Mouse (Mus musculus): ENCODE measurements around the gene Prkag3. TPM values are rescaled to one million over a fixed set of nuclear protein-coding genes. Genes with fewer than 3 reads are reported as not detected.

The Prkag3 gene
- polyA plus RNA-seq, 1 experiment from 2014 or later = not detected

- no peak for DNase-seq (ENCODE audit: low spot score)
- Histone ChIP-seq H3K9me3 (no peaks in the 10 kb centered on the region), H3K4me1 (replicated peaks) (peaks cover 11% of the 10 kb centered on the region), H3K4me3 (no peak overlapping the region), H3K27ac (no peak overlapping the region), H3K27me3 (ENCODE audit: insufficient read depth, poor library complexity, severe bottlenecking) (peaks cover 26% of the 10 kb centered on the region), H3K36me3 (no peaks in the 10 kb centered on the region)
- 94% methylated on average over 3 of the region's 3 CpGs for WGBS
These were observed 3.8 kb upstream of the Prkag3 start for GRCm38 (mm10) chr1:74752833-74753232.

- DNase-seq (ENCODE audit: low spot score) = no peak
- H3K36me3 ChIP-seq = no peaks in the 10 kb centered on the region
- H3K4me3 ChIP-seq = no peak overlapping the region
- H3K27ac ChIP-seq = no peak overlapping the region
- WGBS = 85% methylated on average over 8 of the region's 8 CpGs
- no peaks in the 10 kb centered on the region for H3K9me3 ChIP-seq
- H3K4me1 ChIP-seq (replicated peaks) = peaks cover 11% of the 10 kb centered on the region
- H3K27me3 ChIP-seq (ENCODE audit: insufficient read depth, poor library complexity, severe bottlenecking) = peaks cover 29% of the 10 kb centered on the region
These were observed 3.1 kb upstream of the Prkag3 start for GRCm38 (mm10) chr1:74752150-74752549.

GRCm38 (mm10) chr1:74750683-74751082, 1.7 kb upstream of the Prkag3 start:
- 83% methylated on average over 4 of the region's 4 CpGs for WGBS
- Histone ChIP-seq H3K36me3 (no peaks in the 10 kb centered on the region), H3K27me3 (ENCODE audit: insufficient read depth, poor library complexity, severe bottlenecking) (peaks cover 37% of the 10 kb centered on the region), H3K4me3 (no peak overlapping the region), H3K27ac (no peak overlapping the region), H3K9me3 (no peaks in the 10 kb centered on the region), H3K4me1 (replicated peaks) (peaks cover 11% of the 10 kb centered on the region)
- no peak for DNase-seq (ENCODE audit: low spot score)

- Histone ChIP-seq H3K36me3 (no peaks in the 10 kb centered on the region), H3K27ac (no peak overlapping the region), H3K9me3 (no peaks in the 10 kb centered on the region), H3K4me3 (no peak overlapping the region), H3K27me3 (ENCODE audit: insufficient read depth, poor library complexity, severe bottlenecking) (peaks cover 39% of the 10 kb centered on the region), H3K4me1 (replicated peaks) (peaks cover 11% of the 10 kb centered on the region)
- DNase-seq (ENCODE audit: low spot score) = no peak
- WGBS = 71% methylated on average over 7 of the region's 7 CpGs
These were observed 280 bp upstream of the Prkag3 start for GRCm38 (mm10) chr1:74749301-74749700.

- H3K27me3 ChIP-seq (ENCODE audit: insufficient read depth, poor library complexity, severe bottlenecking) = peaks cover 39% of the 10 kb centered on the region
- WGBS = 70% methylated on average over 5 of the region's 5 CpGs
- H3K36me3 ChIP-seq = no peaks in the 10 kb centered on the region
- DNase-seq (ENCODE audit: low spot score) = no peak
- H3K4me3 ChIP-seq = no peak overlapping the region
- H3K4me1 ChIP-seq (replicated peaks) = peaks cover 11% of the 10 kb centered on the region
- no peak overlapping the region for H3K27ac ChIP-seq
- H3K9me3 ChIP-seq = no peaks in the 10 kb centered on the region
These were observed 1.7 kb downstream of the Prkag3 start for GRCm38 (mm10) chr1:74747335-74747734.

GRCm38 (mm10) chr1:74740846-74741245, 8.2 kb downstream of the Prkag3 start:
- H3K27me3 ChIP-seq (ENCODE audit: insufficient read depth, poor library complexity, severe bottlenecking) = peaks cover 4% of the 10 kb centered on the region; the same call in 1 of the 2 replicates
- H3K4me1 ChIP-seq (replicated peaks) = no peaks in the 10 kb centered on the region
- H3K4me3 ChIP-seq = no peak overlapping the region
- no peak overlapping the region for H3K27ac ChIP-seq
- no peak for DNase-seq (ENCODE audit: low spot score)
- no peaks in the 10 kb centered on the region for H3K36me3 ChIP-seq
- H3K9me3 ChIP-seq = no peaks in the 10 kb centered on the region
- 82% methylated on average over 7 of the region's 7 CpGs for WGBS

- Histone ChIP-seq H3K36me3 (no peaks in the 10 kb centered on the region), H3K4me1 (replicated peaks) (no peaks in the 10 kb centered on the region), H3K4me3 (no peak overlapping the region), H3K27ac (no peak overlapping the region), H3K27me3 (ENCODE audit: insufficient read depth, poor library complexity, severe bottlenecking) (no peaks in the 10 kb centered on the region; the same call in 1 of the 2 replicates), H3K9me3 (no peaks in the 10 kb centered on the region)
- WGBS = 90% methylated on average over 7 of the region's 7 CpGs
- DNase-seq (ENCODE audit: low spot score) = no peak
These were observed 11.5 kb downstream of the Prkag3 start for GRCm38 (mm10) chr1:74737500-74737899.

- H3K4me1 ChIP-seq (replicated peaks) = no peaks in the 10 kb centered on the region
- WGBS = 92% methylated on average over 12 of the region's 12 CpGs
- no peak for DNase-seq (ENCODE audit: low spot score)
- H3K27me3 ChIP-seq (ENCODE audit: insufficient read depth, poor library complexity, severe bottlenecking) = no peaks in the 10 kb centered on the region; the same call in 1 of the 2 replicates
- H3K36me3 ChIP-seq = no peaks in the 10 kb centered on the region
- H3K9me3 ChIP-seq = no peaks in the 10 kb centered on the region
- H3K4me3 ChIP-seq = no peak overlapping the region
- no peak overlapping the region for H3K27ac ChIP-seq
These were observed 12.0 kb downstream of the Prkag3 start for GRCm38 (mm10) chr1:74736977-74737376.

GRCm38 (mm10) chr1:74728446-74728845, 20.6 kb downstream of the Prkag3 start:
- WGBS = 80% methylated on average over 8 of the region's 8 CpGs
- Histone ChIP-seq H3K4me1 (replicated peaks) (no peaks in the 10 kb centered on the region), H3K9me3 (no peaks in the 10 kb centered on the region), H3K27me3 (ENCODE audit: insufficient read depth, poor library complexity, severe bottlenecking) (no peaks in the 10 kb centered on the region), H3K27ac (no peak overlapping the region), H3K4me3 (no peak overlapping the region), H3K36me3 (no peaks in the 10 kb centered on the region)
- DNase-seq (ENCODE audit: low spot score) = no peak

GRCm38 (mm10) chr1:74726674-74727073, 22.3 kb downstream of the Prkag3 start:
- WGBS = 86% methylated on average over 5 of the region's 5 CpGs
- Histone ChIP-seq H3K4me1 (replicated peaks) (no peaks in the 10 kb centered on the region), H3K27ac (no peak overlapping the region), H3K4me3 (no peak overlapping the region), H3K36me3 (no peaks in the 10 kb centered on the region), H3K9me3 (no peaks in the 10 kb centered on the region), H3K27me3 (ENCODE audit: insufficient read depth, poor library complexity, severe bottlenecking) (no peaks in the 10 kb centered on the region)
- DNase-seq (ENCODE audit: low spot score) = no peak

GRCm38 (mm10) chr1:74726114-74726513, 22.9 kb downstream of the Prkag3 start:
- Histone ChIP-seq H3K4me3 (no peak overlapping the region), H3K4me1 (replicated peaks) (no peaks in the 10 kb centered on the region), H3K27ac (no peak overlapping the region), H3K36me3 (no peaks in the 10 kb centered on the region), H3K27me3 (ENCODE audit: insufficient read depth, poor library complexity, severe bottlenecking) (no peaks in the 10 kb centered on the region), H3K9me3 (no peaks in the 10 kb centered on the region)
- WGBS = 85% methylated on average over 5 of the region's 5 CpGs
- DNase-seq (ENCODE audit: low spot score) = no peak

GRCm38 (mm10) chr1:74723748-74724147, 25.3 kb downstream of the Prkag3 start:
- WGBS = 76% methylated on average over 2 of the region's 2 CpGs
- peak; percentile 16 for DNase-seq (ENCODE audit: low spot score)

GRCm38 (mm10) chr1:74721657-74722056, 27.4 kb downstream of the Prkag3 start:
- WGBS = 70% methylated on average over 6 of the region's 6 CpGs
- no peak overlapping the region for H3K4me3 ChIP-seq

More at GRCm38 (mm10) chr1:74723748-74724147, 25.3 kb downstream of the Prkag3 start:
- H3K36me3 ChIP-seq = no peaks in the 10 kb centered on the region
- H3K4me3 ChIP-seq = no peak overlapping the region
- H3K27ac ChIP-seq = no peak overlapping the region
- no peaks in the 10 kb centered on the region for H3K27me3 ChIP-seq (ENCODE audit: insufficient read depth, poor library complexity, severe bottlenecking)
- no peaks in the 10 kb centered on the region for H3K9me3 ChIP-seq
- H3K4me1 ChIP-seq (replicated peaks) = no peaks in the 10 kb centered on the region

GRCm38 (mm10) chr1:74719281-74719680, 29.7 kb downstream of the Prkag3 start:
- H3K36me3 ChIP-seq = no peaks in the 10 kb centered on the region
- H3K27ac ChIP-seq = no peak overlapping the region
- no peak overlapping the region for H3K4me3 ChIP-seq
- peaks cover 11% of the 10 kb centered on the region; the same call in 1 of the 2 replicates for H3K27me3 ChIP-seq (ENCODE audit: insufficient read depth, poor library complexity, severe bottlenecking)
- peaks cover 3% of the 10 kb centered on the region for H3K4me1 ChIP-seq (replicated peaks)
- no peaks in the 10 kb centered on the region for H3K9me3 ChIP-seq
- DNase-seq (ENCODE audit: low spot score) = no peak
- WGBS = 72% methylated on average over 3 of the region's 3 CpGs

More at GRCm38 (mm10) chr1:74721657-74722056, 27.4 kb downstream of the Prkag3 start:
- no peak for DNase-seq (ENCODE audit: low spot score)
- Histone ChIP-seq H3K4me1 (replicated peaks) (no peaks in the 10 kb centered on the region), H3K27ac (no peak overlapping the region), H3K9me3 (no peaks in the 10 kb centered on the region), H3K36me3 (no peaks in the 10 kb centered on the region), H3K27me3 (ENCODE audit: insufficient read depth, poor library complexity, severe bottlenecking) (no peaks in the 10 kb centered on the region)
